Mouse (Mus musculus) kidney, postnatal 36 days (tissue): ENCODE measurements around the gene Gcc1.

ENCODE experiments used
- DNase-seq, 2 experiments: peaks; one replicate each; pipeline ENCODE4 v3.0.0; 2021 to 2022; ENCODE audit warnings: mixed read lengths in 2 of 2

Gene Gcc1

GRCm38 (mm10) chr6:28421469-28422000, 6.7 kb downstream of the Gcc1 start:
- peak; percentile 97 to 99 for DNase-seq

GRCm38 (mm10) chr6:28420865-28421264, 7.3 kb downstream of the Gcc1 start:
- no peak for DNase-seq

- no peak for DNase-seq
Measured at GRCm38 (mm10) chr6:28420361-28420760, 7.8 kb downstream of the Gcc1 start.

- DNase-seq, result no peak
Measured at GRCm38 (mm10) chr6:28419673-28420072, 8.5 kb downstream of the Gcc1 start.

GRCm38 (mm10) chr6:28418449-28418848, 9.7 kb downstream of the Gcc1 start:
- peak; percentile 87 to 93 for DNase-seq

GRCm38 (mm10) chr6:28416981-28417380, 11.2 kb downstream of the Gcc1 start:
- DNase-seq, result peak in 1 of 2 experiments; percentile 31

GRCm38 (mm10) chr6:28411236-28411635, 17.0 kb downstream of the Gcc1 start:
- DNase-seq, result no peak

GRCm38 (mm10) chr6:28410053-28410452, 18.1 kb downstream of the Gcc1 start:
- peak; percentile 65 to 71 for DNase-seq

- DNase-seq, result no peak
Measured at GRCm38 (mm10) chr6:28399791-28400190, 28.4 kb downstream of the Gcc1 start.

GRCm38 (mm10) chr6:28398726-28399125, 29.5 kb downstream of the Gcc1 start:
- no peak for DNase-seq

- DNase-seq, result peak in 1 of 2 experiments; percentile 33
Measured at GRCm38 (mm10) chr6:28397681-28398203, 30.4 kb downstream of the Gcc1 start, which contains the start of gene Zfp800. Gene Zfp800 (minus strand): TSS chr6:28398005.

GRCm38 (mm10) chr6:28396853-28397457, 31.2 kb downstream of the Gcc1 start:
- DNase-seq, result peak in 1 of 2 experiments; percentile 32

- no peak for DNase-seq
Measured at GRCm38 (mm10) chr6:28396051-28396852, 31.9 kb downstream of the Gcc1 start.

- DNase-seq, result no peak
Measured at GRCm38 (mm10) chr6:28389038-28389437, 39.2 kb downstream of the Gcc1 start.

GRCm38 (mm10) chr6:28385169-28385568, 43.0 kb downstream of the Gcc1 start:
- no peak for DNase-seq

- no peak for DNase-seq
Measured at GRCm38 (mm10) chr6:28381983-28382382, 46.2 kb downstream of the Gcc1 start.

GRCm38 (mm10) chr6:28369966-28370683, 58.1 kb downstream of the Gcc1 start:
- no peak for DNase-seq

GRCm38 (mm10) chr6:28367575-28367974, 60.6 kb downstream of the Gcc1 start:
- no peak for DNase-seq
